Mouse (Mus musculus) cerebellum, adult 2 months (tissue): Measurements from ENCODE around the gene Cntn6. TPM values are rescaled to one million over a fixed set of nuclear protein-coding genes. Genes with fewer than 3 reads are reported as not detected.

Experiments used
- DNase-seq, 2 experiments: peaks; one replicate each; pipeline ENCODE4 v3.0.0; 2021
- H3K27ac ChIP-seq: fragments of 200-500 bp; 2 replicates; pipeline ENCODE4 v1.5.1; 2012; ENCODE audit warnings: low read length, control low read depth, inconsistent platforms; ENCODE audit not compliant: insufficient read depth
- H3K27me3 ChIP-seq: fragments of 200-500 bp; 2 replicates; pipeline ENCODE4 v1.6.1; 2012; ENCODE audit warnings: inconsistent platforms, mild to moderate bottlenecking, low read length, moderate library complexity; ENCODE audit not compliant: control insufficient read depth, insufficient read depth
- H3K4me1 ChIP-seq: fragments of 200-500 bp; 2 replicates; pipeline ENCODE4 v1.6.1; 2011; ENCODE audit warnings: low read length; ENCODE audit not compliant: control insufficient read depth, insufficient read depth
- H3K4me3 ChIP-seq: fragments of 200-500 bp; replicated peaks from 2 replicates; pipeline ENCODE3; 2011; ENCODE audit warnings: mild to moderate bottlenecking, low read depth, low read length, control low read depth; ENCODE audit not compliant: insufficient read depth
- CTCF ChIP-seq: fragments of 200-500 bp; IDR thresholded peaks from 2 replicates; pipeline ENCODE4 v1.5.1; 2011; ENCODE audit warnings: low read depth, mild to moderate bottlenecking, control low read depth, low read length, moderate library complexity, borderline replicate concordance; ENCODE audit not compliant: insufficient read depth
- POLR2A ChIP-seq: fragments of 200-500 bp; IDR thresholded peaks from 2 replicates; pipeline ENCODE4 v1.6.1; 2011; ENCODE audit warnings: low read length, control low read depth, borderline replicate concordance; ENCODE audit not compliant: insufficient read depth
- WGBS: fragments of 180-500 bp; shearing (Covaris S2); methylation state at CpG from one replicate; pipeline ENCODE4 v1.1.7; 2018; 5-methylcytosine and 5-hydroxymethylcytosine counted together
- polyA plus RNA-seq: library from polyadenylated mRNA; depleted of rRNA; stranded (reverse); fragments of >200 nt; gene quantifications from 2 replicates; pipeline ENCODE4 v1.2.3, GENCODE M21; 2012

Cntn6 gene
- polyA plus RNA-seq, 1 experiment = 34.7 TPM

- no peak for DNase-seq
- Histone ChIP-seq H3K27ac (no peak overlapping the region), H3K27me3 (no peaks in the 10 kb centered on the region), H3K4me3 (no peak overlapping the region), H3K4me1 (no peaks in the 10 kb centered on the region)
- TF ChIP-seq POLR2A = no peak
- no peak for TF ChIP-seq CTCF
- WGBS = 76% methylated on average over 2 of the region's 2 CpGs
These were observed 294.9 kb downstream of the Cntn6 start for GRCm38 (mm10) chr6:104787502-104787901.

- Histone ChIP-seq H3K27ac (no peak overlapping the region), H3K27me3 (no peaks in the 10 kb centered on the region), H3K4me1 (no peaks in the 10 kb centered on the region), H3K4me3 (no peak overlapping the region)
- no peak for TF ChIP-seq POLR2A
- no peak for TF ChIP-seq CTCF
- DNase-seq = no peak
- WGBS = 62% methylated on average over 4 of the region's 4 CpGs
These were observed 315.9 kb downstream of the Cntn6 start for GRCm38 (mm10) chr6:104808526-104808925.

- Histone ChIP-seq H3K27me3 (no peaks in the 10 kb centered on the region), H3K4me1 (no peaks in the 10 kb centered on the region), H3K4me3 (no peak overlapping the region), H3K27ac (no peak overlapping the region)
- TF ChIP-seq POLR2A (no peak), CTCF (no peak)
- DNase-seq = no peak
- WGBS = 86% methylated on average over 2 of the region's 2 CpGs
These were observed 323.0 kb downstream of the Cntn6 start for GRCm38 (mm10) chr6:104815610-104816009.

DNA sequence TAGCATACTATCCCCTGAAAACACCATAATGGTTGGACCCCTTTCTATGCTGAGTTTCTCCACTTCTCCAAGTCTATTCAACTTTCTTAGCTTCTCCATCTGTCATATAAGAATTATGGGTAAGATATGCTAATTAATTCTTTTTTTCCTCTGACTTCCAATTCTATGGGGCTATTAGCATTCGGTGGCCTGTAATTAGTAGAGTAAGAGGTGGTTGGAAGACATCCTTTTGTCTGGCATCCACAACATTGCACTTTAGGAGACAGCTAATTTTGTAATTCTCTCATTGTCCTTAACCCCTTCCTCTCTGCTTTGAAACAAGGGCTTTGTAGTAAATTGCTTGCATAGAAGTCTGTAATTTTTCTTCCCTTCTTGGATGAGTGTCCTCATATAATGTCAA lies 387.1 kb downstream of the Cntn6 start:
- no peaks in the 10 kb centered on the region for H3K27me3 ChIP-seq
- H3K4me3 ChIP-seq = no peak overlapping the region
- H3K4me1 ChIP-seq = no peaks in the 10 kb centered on the region
- no peak overlapping the region for H3K27ac ChIP-seq
- no peak for DNase-seq
- TF ChIP-seq POLR2A (no peak), CTCF (no peak)
- WGBS = 25% methylated on average over 1 of the region's 1 CpGs

DNA sequence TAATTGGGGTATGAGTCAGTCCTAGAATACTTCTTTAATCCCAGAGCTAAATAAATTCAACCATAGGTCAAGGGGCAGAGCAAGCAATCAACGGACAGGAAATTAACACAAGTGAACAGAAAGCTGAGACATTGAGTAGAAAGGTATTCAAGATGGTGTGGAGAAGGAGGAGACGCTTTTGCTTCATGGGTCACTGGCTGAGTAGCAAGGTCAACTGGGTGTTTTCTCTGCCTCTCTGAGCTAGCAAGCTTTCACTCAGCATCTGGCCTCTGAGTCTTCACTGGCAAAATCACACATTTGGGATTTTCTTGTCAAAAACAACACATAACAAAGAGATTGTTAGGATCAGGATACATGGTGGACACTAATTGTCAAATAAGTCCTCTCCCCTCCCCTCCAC lies 391.4 kb downstream of the Cntn6 start:
- 29% methylated on average over 2 of the region's 2 CpGs for WGBS
- DNase-seq = no peak
- no peak for TF ChIP-seq POLR2A
- TF ChIP-seq CTCF = no peak
- H3K27me3 ChIP-seq = no peaks in the 10 kb centered on the region
- no peak overlapping the region for H3K27ac ChIP-seq
- no peak overlapping the region for H3K4me3 ChIP-seq
- no peaks in the 10 kb centered on the region for H3K4me1 ChIP-seq

DNA sequence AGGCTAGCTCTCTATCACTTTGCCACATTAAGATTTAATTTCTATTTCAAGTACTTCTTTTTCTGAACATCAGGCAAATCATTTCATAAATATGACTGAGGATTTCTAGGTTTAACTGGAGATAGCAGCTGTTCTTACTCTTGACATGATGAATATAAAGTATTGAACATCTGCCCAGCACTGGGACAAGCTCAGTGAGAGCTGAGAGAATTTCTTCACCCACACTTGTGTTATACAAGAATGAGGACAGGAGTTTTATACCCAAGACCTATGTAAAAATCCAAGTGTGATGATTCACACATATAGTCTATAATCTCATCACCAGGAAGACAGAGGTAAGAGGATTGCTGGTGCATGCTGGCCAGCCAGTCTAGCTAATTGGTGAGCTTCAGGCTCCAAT lies 393.2 kb downstream of the Cntn6 start:
- no peak for DNase-seq
- no peak overlapping the region for H3K27ac ChIP-seq
- TF ChIP-seq CTCF (no peak), POLR2A (no peak)
- H3K27me3 ChIP-seq = no peaks in the 10 kb centered on the region
- H3K4me1 ChIP-seq = no peaks in the 10 kb centered on the region
- H3K4me3 ChIP-seq = no peak overlapping the region

DNA sequence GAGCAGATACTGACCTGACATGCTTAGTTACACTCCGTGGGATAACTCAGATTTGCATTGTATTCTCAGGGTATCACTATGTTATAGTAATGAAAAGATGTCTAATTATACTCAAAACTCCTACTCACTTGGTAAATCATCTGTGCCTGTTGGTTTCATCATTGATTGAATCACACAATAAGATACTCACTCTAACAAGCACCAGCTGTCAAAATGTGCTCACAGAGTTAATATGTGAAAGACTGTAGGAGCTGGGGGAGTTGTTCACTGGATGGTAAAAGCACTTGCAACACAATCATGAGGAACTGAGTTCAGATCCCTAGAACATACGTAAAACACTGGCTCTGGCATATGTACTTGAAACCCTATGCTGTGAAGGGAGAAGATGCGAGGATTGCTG lies 398.5 kb downstream of the Cntn6 start:
- H3K27ac ChIP-seq = no peak overlapping the region
- 90% methylated on average over 3 of the region's 3 CpGs for WGBS
- no peaks in the 10 kb centered on the region for H3K27me3 ChIP-seq
- no peak overlapping the region for H3K4me3 ChIP-seq
- TF ChIP-seq POLR2A = no peak
- no peak for TF ChIP-seq CTCF
- no peak for DNase-seq
- no peaks in the 10 kb centered on the region for H3K4me1 ChIP-seq
